Mouse (Mus musculus) intestine, embryonic 15.5 days (tissue): ENCODE results near the gene Kcnj6. TPM values are rescaled to one million over a fixed set of nuclear protein-coding genes. Genes with fewer than 3 reads are reported as not detected.
A peak's percentile ranks its signal among the peaks of the same experiment; 100 is the strongest.

Experiments
- ATAC-seq: fragments of 200-750 bp; cut with Nextera tagmentation; 2 replicates; pipeline ENCODE4 v1.8.0; 2017; ENCODE audit warnings: moderate TSS enrichment, moderate library complexity
- H3K27ac ChIP-seq: fragments of 300-500 bp; sonication (generic); 2 replicates; pipeline ENCODE4 v1.5.1; 2015; ENCODE audit warnings: mild to moderate bottlenecking, inconsistent platforms
- H3K27me3 ChIP-seq: fragments of 300-500 bp; sonication (generic); replicated peaks from 2 replicates; pipeline ENCODE4 v1.6.1; 2015; ENCODE audit warnings: inconsistent platforms
- H3K36me3 ChIP-seq: fragments of 300-500 bp; sonication (generic); 2 replicates; pipeline ENCODE4 v1.6.1; 2015; ENCODE audit warnings: inconsistent platforms
- H3K4me1 ChIP-seq: fragments of 300-500 bp; sonication (generic); replicated peaks from 2 replicates; pipeline ENCODE4 v1.6.1; 2015; ENCODE audit warnings: inconsistent platforms
- H3K4me2 ChIP-seq: fragments of 300-500 bp; sonication (generic); replicated peaks from 2 replicates; pipeline ENCODE4 v1.6.1; 2015; ENCODE audit warnings: mild to moderate bottlenecking, inconsistent platforms
- H3K4me3 ChIP-seq: fragments of 300-500 bp; sonication (generic); replicated peaks from 2 replicates; pipeline ENCODE4 v1.5.1; 2015; ENCODE audit warnings: inconsistent platforms
- H3K9ac ChIP-seq: fragments of 300-500 bp; sonication (generic); 2 replicates; pipeline ENCODE4 v1.6.1; 2015; ENCODE audit warnings: inconsistent platforms
- H3K9me3 ChIP-seq: fragments of 300-500 bp; sonication (generic); 2 replicates; pipeline ENCODE4 v1.6.1; 2016; ENCODE audit warnings: inconsistent platforms
- WGBS: fragments of 180-500 bp; shearing (Covaris S2); methylation state at CpG from one replicate; pipeline ENCODE4 v1.1.7; 2015; 5-methylcytosine and 5-hydroxymethylcytosine counted together
- polyA plus RNA-seq: library from polyadenylated mRNA; unstranded; fragments of >200 nt; fragmentation: Nextera tagmentation; extraction: Ambion mirVana; gene quantifications from 2 replicates; pipeline ENCODE4 v1.2.1, GENCODE M21; 2015

Kcnj6 gene
- polyA plus RNA-seq, 1 experiment from 2014 or later = 0.13 TPM

GRCm38 (mm10) chr16:94719488-94719887 is 278.0 kb downstream of the Kcnj6 start:
- Histone ChIP-seq H3K9ac (no peak overlapping the region), H3K4me3 (no peak overlapping the region), H3K9me3 (no peaks in the 10 kb centered on the region), H3K27ac (no peak overlapping the region), H3K4me1 (peaks cover 6% of the 10 kb centered on the region; the same call in 1 of the 2 replicates), H3K4me2 (no peak overlapping the region), H3K27me3 (no peaks in the 10 kb centered on the region), H3K36me3 (no peaks in the 10 kb centered on the region)
- no peak for ATAC-seq
- WGBS = 65% methylated on average over 4 of the region's 4 CpGs

- H3K4me2 ChIP-seq = no peak overlapping the region
- H3K9ac ChIP-seq = no peak overlapping the region; the same call in 1 of the 2 replicates
- H3K27me3 ChIP-seq = no peaks in the 10 kb centered on the region
- no peak overlapping the region for H3K27ac ChIP-seq
- no peaks in the 10 kb centered on the region for H3K9me3 ChIP-seq
- WGBS = 40% methylated on average over 4 of the region's 4 CpGs
- H3K4me3 ChIP-seq = no peak overlapping the region
- no peak for ATAC-seq
- no peaks in the 10 kb centered on the region for H3K36me3 ChIP-seq
- peaks cover under 1% of the 10 kb centered on the region; the same call in 1 of the 2 replicates for H3K4me1 ChIP-seq
Measured at GRCm38 (mm10) chr16:94718919-94719318, 278.6 kb downstream of the Kcnj6 start.

- Histone ChIP-seq H3K4me2 (no peak overlapping the region), H3K9me3 (no peaks in the 10 kb centered on the region), H3K4me3 (no peak overlapping the region), H3K27ac (no peak overlapping the region), H3K36me3 (no peaks in the 10 kb centered on the region), H3K9ac (no peak overlapping the region), H3K4me1 (0 out of 2 replicates have a peak, but pooled peaks cover 3% of the 10 kb centered on the region), H3K27me3 (no peaks in the 10 kb centered on the region)
- 94% methylated on average over 11 of the region's 11 CpGs for WGBS
- no peak for ATAC-seq
Measured at GRCm38 (mm10) chr16:94717051-94717450, 280.4 kb downstream of the Kcnj6 start.

GRCm38 (mm10) chr16:94714483-94714882 is 283.0 kb downstream of the Kcnj6 start:
- 48% methylated on average over 14 of the region's 14 CpGs for WGBS
- H3K9ac ChIP-seq = no peak overlapping the region
- H3K36me3 ChIP-seq = no peaks in the 10 kb centered on the region
- no peak for ATAC-seq
- H3K4me1 ChIP-seq = 0 out of 2 replicates have a peak, but pooled peaks cover 3% of the 10 kb centered on the region
- H3K4me3 ChIP-seq = no peak overlapping the region
- H3K9me3 ChIP-seq = no peaks in the 10 kb centered on the region
- H3K4me2 ChIP-seq = no peak overlapping the region
- no peak overlapping the region for H3K27ac ChIP-seq
- H3K27me3 ChIP-seq = no peaks in the 10 kb centered on the region

GRCm38 (mm10) chr16:94713480-94714094 is 283.9 kb downstream of the Kcnj6 start:
- H3K9ac ChIP-seq = no peak overlapping the region
- no peak overlapping the region for H3K27ac ChIP-seq
- H3K9me3 ChIP-seq = no peaks in the 10 kb centered on the region
- no peaks in the 10 kb centered on the region for H3K36me3 ChIP-seq
- peak; percentile 95 for ATAC-seq
- 7% methylated on average over 25 of the region's 25 CpGs for WGBS
- 0 out of 2 replicates have a peak, but pooled peaks cover 3% of the 10 kb centered on the region for H3K4me1 ChIP-seq
- no peaks in the 10 kb centered on the region for H3K27me3 ChIP-seq
- peak overlapping the region; percentile 68 for H3K4me2 ChIP-seq
- peak overlapping the region; percentile 24; the same call in 1 of the 2 replicates for H3K4me3 ChIP-seq

GRCm38 (mm10) chr16:94701971-94702370 is 295.5 kb downstream of the Kcnj6 start:
- Histone ChIP-seq H3K36me3 (no peaks in the 10 kb centered on the region), H3K9ac (no peak overlapping the region), H3K4me1 (no peaks in the 10 kb centered on the region), H3K4me3 (no peak overlapping the region), H3K9me3 (no peaks in the 10 kb centered on the region), H3K27me3 (no peaks in the 10 kb centered on the region), H3K4me2 (no peak overlapping the region), H3K27ac (no peak overlapping the region)
- no peak for ATAC-seq
- 87% methylated on average over 4 of the region's 4 CpGs for WGBS

- 78% methylated on average over 4 of the region's 4 CpGs for WGBS
- no peak overlapping the region for H3K4me2 ChIP-seq
- H3K36me3 ChIP-seq = no peaks in the 10 kb centered on the region
- H3K9ac ChIP-seq = no peak overlapping the region
- no peaks in the 10 kb centered on the region for H3K9me3 ChIP-seq
- no peak overlapping the region for H3K4me3 ChIP-seq
- H3K27ac ChIP-seq = no peak overlapping the region
- no peaks in the 10 kb centered on the region for H3K27me3 ChIP-seq
- no peak for ATAC-seq
- no peaks in the 10 kb centered on the region for H3K4me1 ChIP-seq
Measured at GRCm38 (mm10) chr16:94701141-94701540, 296.4 kb downstream of the Kcnj6 start.
